Mouse (Mus musculus): ENCODE measurements around the gene Smg8. TPM values are rescaled to one million over a fixed set of nuclear protein-coding genes. Genes with fewer than 3 reads are reported as not detected.
A peak's percentile ranks its signal among the peaks of the same experiment; 100 is the strongest.

Smg8 gene
- total RNA-seq (2021), result 1 to 10 TPM; 6.8 to 7.9 TPM
- long read RNA-seq, experiment 1, partial matches to known transcripts, result 1 of 2 reads
- long read RNA-seq, experiment 1, other reads (novel, unspliced or antisense), result 0 of 2 reads
- long read RNA-seq, experiment 2, partial matches to known transcripts, result 4 of 5 reads
- long read RNA-seq, experiment 2, other reads (novel, unspliced or antisense), result 0 of 5 reads

DNA sequence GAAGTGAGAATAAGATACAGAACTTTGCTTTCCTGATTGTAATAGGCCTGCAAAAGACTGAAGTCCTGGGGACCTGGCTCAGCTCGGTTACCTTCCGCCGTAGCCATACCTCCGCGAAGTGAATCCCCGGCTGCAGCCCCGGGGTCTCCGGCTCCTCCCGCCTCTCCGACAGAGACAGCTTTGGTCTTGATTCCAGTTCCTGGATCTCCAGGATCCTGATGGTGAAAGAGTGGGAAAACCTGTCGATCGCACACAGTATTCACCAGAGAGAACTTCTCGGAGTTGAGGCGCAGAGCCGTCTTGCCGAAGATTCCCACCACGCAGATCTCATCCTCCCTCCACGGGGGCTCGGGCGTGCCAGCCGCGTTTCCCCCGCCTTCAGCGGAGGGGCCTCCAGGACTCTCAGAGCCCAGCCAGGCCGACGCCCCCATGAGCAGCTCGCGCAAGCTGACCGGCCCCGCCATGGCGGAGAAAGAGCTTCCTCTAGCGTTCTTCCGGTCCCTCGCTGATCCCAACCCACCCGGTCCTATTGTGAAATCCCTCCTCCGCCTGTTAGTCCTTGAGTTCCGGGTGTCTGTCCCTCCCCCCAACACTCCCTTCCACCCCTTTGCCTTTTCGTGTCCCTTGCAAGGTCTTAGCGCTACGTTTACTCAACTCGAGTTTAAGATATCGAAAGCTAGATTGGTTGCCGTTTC is at the start of gene Smg8:
Gene Smg8, minus strand, starts transcription at position 485 of the 695 bp plus-strand sequence.
- intact Hi-C loops (cut with DNase I), result no loop called here
- peak; percentile 68 to 69 for DNase-seq

DNA sequence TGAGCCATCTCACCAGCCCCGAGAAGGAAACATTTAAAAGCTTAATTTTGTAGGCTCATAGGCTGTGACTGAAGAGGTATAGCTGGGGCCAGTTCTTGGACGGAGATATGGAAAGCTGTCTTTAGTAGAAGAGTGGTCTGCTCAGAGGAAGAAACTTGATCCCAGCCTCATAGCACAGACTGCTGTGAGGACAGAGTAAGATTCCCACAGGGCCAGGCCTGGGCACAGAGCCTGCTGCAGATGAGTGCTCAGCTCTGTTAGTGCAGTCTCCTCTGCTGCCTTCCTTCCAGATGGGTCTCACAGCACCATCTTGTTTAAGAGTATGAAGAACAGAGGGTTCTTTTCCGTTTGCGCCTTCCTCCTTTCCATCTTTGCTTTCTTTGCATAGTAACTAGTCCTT is 49.7 kb upstream of the Smg8 start:
- peak in 1 of 2 experiments; percentile 13 for DNase-seq
- intact Hi-C loops (cut with DNase I), result no loop called here

DNA sequence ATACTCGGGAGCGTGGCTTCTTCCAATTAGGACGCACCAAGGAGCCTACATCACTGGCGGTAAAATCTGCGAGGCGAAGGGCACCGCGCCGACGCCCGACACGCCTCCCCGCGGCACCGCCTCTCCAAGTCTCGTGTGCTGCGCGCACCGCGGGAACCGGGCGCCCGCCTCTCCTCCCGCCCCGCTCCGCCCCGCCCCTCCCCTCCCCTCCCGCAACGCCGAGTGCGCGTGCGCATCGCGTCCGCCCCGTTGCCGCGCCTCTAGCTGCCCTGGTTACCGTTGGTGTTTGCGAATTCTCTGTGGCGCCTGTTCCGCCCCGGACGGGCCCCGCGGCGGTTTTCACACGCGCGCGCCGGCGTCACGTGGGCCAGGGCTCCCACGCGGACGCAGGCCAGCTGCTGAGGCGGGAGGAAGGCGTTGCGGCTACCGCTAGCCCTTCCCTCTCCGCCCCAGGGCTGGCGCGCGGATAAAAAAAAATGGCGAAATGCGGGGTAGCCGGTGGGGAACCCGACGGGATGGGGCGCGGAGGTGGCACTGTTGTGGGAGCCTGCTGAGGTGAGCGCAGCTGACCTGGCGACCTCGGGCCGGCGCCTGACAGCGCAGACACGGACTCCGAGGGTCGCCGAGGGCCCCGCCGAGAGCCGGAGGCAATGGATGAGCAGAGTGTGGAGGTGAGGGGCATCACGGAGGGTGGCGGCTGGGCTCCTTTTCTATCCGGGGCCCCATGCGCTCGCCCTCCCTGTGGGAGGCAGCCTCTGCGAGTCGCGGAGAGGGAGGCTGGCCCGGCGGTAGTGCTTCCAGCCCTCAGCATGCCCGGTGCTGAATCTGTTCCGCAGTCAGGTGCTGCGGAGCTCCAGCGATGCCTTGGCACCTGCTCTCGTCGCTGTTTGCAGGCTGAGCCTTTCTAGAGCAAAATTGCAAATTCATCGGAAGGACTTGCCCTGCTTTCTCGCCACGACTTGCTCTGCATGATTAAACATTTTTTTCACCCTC is 40.5 kb upstream of the Smg8 start, which contains the start of gene Trim37:
Gene Trim37, plus strand, starts transcription at position 254 of the 993 bp plus-strand sequence.
- intact Hi-C loops (cut with DNase I), result no loop called here

DNA sequence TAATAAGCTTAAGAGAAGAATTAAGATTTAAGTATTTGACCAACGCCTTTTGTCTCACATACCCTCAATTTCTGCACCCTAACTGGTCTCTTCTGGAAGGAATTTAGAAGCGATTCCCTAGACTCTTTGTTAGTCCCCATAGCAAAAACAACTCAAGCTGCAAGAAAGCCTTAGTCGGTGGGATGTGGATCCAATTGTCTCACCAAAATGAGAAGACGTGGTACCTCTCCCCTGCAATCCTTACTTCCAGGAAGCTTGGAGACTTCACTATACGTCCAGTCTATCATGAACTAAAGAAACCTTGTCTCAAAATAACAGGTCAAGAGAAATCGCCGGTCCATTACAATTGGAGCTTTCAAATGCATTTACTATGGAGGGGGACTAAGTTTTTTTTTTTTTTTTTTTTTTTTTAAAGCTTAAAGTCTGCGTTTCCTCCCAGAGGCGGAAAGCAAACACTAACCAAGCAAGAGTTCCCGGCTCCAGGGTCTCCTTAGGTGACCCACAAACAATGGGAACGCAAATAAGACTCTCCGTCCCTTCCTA is 39.8 kb upstream of the Smg8 start:
- intact Hi-C loops (cut with DNase I), result no loop called here
- DNase-seq, result no peak

More for the DNA sequence above, 40.5 kb upstream of the Smg8 start, which contains the start of gene Trim37:
- DNase-seq, result peak; percentile 73 to 77

DNA sequence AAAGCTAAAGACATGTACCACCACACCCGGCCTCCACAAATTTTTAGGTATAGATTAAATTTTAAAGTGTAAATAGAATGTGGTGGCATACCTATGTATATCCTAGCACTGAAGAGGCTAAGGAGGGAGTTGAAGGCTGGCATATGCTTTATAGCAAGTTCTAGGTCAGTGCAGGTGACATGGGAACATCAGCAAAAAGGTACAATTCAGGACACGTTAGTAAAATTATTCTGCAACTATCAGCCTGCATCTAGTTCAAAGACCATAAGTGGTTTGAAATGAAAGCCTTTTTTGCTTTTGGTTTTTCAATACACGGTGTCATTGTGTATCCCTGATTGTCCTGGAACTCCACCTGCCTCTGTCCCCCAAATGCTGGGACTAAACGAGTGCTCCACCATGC is 39.0 kb upstream of the Smg8 start:
- intact Hi-C loops (cut with DNase I), result no loop called here
- DNase-seq, result no peak

DNA sequence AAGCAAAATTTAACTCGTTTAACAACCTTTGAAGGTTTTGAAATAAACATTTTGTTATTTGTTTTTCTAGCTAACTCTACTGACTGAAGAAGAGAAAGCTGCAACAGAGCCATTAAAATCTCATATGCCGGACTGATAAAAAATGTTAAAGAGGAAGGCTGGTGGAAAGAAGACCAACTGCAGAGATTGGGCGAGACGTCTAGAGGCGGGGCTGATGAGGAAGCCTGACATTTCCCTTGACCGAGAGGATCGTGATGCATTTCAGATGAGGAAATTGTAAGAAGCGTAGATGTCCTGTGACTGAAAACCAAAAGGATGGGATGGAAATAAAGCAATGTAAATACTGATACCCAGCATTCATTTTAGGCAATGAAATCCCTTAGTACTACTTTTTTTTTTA is 35.3 kb upstream of the Smg8 start:
- no peak for DNase-seq
- intact Hi-C loops (cut with DNase I), result no loop called here

DNA sequence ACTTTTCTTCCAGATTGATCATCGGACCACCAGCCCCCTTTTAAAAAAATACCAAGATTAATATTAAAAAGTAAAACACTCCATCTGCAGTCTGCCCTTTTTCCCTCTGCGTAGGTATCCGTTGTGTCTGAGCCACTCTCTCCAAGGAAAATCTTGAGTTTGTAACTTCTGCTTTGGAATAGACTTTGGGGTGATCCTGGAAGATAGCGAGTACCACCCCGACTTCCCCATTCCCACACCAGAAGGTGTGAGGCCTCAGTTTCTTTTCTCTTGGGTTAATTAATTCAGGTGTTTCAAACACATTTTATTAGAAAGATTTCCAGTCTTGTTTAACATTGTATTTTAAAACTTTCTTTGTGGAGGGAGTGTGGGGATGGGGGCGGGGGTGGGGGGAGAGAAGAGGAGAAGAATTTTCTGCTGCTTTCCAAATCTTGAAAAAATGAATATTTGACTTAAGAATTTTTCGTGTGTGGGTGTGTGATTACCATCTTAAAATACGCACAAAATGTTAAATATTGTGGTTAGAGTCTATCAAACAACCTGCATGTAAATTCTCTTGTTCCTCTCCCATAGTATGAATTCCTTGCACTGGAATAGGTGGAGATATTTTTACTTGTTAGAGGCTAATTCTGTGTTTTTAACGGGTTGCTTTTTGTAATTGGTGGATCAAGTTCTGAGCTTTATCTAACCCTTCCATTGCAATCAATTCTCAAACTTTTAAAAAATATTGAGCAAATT is 23.8 kb upstream of the Smg8 start:
- no peak for DNase-seq
- intact Hi-C loops (cut with DNase I), result no loop called here

DNA sequence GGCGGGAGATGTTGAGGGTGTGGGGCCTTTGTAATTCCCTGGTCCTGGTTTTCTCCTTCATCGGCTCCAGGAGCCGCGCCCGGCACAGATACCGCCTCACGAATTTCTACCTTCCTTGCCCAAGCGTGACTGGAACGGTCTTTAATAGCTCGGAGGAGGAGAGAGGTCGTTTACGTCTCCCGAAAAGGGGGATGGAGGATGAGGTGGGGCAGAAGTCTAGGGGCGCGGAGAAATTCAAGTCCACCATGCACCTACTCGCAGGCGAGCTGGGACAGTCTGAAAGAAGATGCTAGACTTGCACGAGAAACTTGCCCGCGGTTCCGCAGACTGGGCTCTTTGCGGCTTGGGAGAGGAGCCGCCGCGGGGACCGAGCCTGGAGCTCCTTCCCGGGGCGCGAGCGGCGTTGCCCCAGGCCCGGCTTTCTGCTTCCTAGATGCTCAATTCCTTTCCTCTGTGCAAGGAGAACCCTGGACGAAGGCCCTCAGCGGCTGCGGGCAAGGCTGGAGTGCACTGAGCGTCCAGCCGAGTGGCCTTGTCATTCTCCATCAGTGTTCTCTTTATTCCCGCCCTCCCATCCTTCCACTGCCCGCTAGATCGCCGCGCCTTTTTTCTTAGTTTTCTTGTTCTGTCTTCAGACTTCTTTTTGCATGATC is 23.1 kb upstream of the Smg8 start:
- intact Hi-C loops (cut with DNase I), result no loop called here
- no peak for DNase-seq

DNA sequence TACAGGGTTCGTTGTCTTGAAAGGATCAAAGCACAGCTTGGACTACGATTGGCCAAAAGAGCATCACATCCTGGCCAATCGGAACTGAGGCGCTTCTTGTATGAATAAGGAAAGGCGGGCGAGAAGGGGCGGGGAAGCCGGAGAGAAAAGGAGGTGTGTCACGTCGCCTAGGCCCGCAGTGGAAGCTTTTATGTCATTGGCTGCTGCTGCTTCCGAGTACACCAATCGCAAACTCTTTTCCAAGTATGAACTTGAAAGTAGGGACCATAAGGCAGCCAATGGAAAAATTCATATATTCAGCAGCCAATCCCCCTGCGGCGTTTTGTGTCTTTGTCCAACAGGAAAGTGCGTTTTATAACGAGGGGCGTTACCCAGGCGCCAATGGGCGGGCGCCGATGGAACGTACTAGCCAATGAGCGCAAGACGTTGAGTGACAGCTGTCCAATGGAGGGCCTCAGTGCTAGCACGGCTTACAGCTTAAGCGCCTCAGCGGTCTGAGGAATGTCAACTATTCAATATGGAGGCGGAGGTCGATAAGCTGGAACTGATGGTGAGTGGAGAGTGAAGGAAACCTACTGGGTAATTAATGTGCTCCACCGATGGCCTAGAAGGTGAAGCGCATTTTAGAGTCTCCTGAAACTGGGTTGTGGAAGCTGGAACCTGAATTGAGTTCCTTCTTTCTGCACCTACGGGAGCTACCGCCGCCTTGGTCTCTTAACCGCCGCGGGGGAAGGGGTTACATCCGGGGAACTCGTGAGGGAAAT is 22.4 kb upstream of the Smg8 start, which contains the start of gene Ska2:
Gene Ska2, plus strand, starts transcription at position 480 of the 764 bp plus-strand sequence.
- intact Hi-C loops (cut with DNase I), result no loop called here
- DNase-seq, result peak; percentile 93

DNA sequence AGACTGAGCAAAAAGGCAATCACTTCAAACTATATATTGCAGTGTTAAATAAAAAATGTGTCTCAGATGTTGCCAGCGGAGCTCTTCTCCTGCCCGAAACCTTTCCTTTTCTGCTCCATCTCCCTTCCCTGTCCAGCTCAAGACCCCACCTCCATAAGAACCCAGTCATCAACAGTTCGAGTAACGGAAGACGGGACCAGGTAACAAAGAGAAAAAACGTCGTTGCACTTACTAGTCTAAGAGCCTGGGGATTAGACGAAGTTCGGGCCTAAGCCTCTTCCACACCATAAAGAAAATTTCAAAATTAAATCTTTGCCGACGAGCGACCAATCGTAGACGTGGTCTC is 21.8 kb upstream of the Smg8 start, which contains the start of gene Prr11:
Gene Prr11, minus strand, starts transcription at position 300 of the 346 bp plus-strand sequence.
- intact Hi-C loops (cut with DNase I), result no loop called here
- no peak for DNase-seq

DNA sequence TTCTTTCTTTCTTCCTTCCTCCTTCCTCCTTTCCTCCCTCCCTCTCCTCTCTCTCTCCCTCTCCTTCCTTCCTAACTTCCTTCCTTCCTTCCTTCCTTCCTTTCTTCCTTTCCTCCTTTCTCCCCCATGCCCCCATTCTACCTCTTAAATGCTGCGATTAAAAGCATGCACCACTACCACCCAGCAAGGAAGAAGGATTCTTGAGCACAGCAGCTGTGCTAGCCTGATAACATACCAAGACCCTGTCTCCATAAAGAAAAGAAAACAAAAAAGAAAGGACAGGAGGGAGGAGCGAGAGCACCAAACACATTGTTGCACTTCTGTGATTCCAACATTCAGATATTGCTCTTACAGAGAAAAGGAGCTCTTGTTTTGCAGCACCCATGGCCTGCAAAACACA is 568 bp upstream of the Smg8 start:
- no peak for DNase-seq
- intact Hi-C loops (cut with DNase I), result no loop called here

DNA sequence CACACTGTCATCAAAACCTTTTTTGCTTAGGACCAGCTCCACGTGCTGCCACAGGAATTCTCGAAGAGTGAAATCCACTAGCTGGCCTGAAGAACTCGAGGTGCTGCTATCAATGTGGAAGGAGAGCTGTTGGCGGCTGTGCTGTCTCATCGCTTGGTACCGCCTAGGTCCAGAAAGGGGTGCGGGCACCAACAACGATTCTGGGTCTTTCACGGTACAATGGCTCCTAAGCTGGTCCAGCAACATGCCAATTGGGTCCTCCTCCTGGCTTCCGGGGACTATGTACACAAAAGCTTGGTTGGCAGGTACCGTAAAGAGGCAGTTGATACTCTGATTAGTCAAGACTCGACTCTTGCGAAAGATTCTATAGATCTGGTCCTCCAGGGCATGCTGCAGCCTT is 1.1 kb downstream of the Smg8 start:
- intact Hi-C loops (cut with DNase I), result no loop called here
- no peak for DNase-seq

DNA sequence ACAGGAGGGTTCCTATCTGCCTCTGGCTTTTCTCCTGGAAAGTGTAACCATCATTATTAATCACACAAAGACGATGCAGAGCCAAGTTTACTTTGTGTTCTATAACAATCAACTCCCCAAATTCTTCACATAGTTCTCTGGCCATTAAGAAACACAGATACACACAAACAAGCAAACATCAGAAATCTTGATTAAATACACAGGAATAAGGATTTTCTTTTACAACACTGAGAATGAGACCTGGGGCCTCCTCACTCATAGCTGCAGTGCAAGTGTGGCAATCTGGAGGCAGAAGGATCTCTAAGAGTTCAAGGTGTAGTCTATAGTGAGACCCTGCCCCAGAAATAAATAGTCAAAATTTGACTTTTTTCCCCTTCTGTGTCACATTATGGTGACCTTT is 2.9 kb downstream of the Smg8 start:
- DNase-seq, result no peak
- intact Hi-C loops (cut with DNase I), result no loop called here

DNA sequence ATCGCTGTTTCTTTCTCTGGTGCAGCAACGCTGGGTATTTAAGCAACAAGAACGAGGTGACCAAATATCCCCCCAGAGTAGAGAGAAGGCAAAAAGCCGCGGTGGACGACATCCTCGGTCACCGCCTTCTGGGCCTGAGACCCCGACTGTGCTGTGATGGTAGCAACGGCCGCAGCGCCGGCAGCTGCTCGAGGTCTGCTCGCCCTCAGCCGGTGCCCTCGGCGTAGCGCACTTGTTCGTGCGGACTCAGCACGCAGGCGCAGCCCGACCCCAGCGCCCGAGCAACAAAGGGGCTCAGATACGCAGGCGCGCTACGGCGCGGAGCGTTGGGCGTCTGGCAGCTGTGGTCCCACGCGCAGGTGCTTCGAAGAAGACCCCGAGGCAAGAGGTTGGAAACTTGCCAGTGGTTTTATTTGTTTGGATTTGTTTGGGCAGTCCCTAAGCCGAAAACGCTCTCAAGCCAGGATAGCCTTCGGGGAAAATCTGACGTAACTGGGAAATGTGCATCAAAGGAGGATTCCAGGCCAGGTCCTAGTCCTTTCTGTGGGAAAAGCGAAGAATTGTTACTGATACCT is 12.6 kb downstream of the Smg8 start, which contains the start of gene Gdpd1:
Gene Gdpd1, minus strand, starts transcription at position 197 of the 575 bp plus-strand sequence.
- intact Hi-C loops (cut with DNase I), result no loop called here
- peak; percentile 68 to 73 for DNase-seq

DNA sequence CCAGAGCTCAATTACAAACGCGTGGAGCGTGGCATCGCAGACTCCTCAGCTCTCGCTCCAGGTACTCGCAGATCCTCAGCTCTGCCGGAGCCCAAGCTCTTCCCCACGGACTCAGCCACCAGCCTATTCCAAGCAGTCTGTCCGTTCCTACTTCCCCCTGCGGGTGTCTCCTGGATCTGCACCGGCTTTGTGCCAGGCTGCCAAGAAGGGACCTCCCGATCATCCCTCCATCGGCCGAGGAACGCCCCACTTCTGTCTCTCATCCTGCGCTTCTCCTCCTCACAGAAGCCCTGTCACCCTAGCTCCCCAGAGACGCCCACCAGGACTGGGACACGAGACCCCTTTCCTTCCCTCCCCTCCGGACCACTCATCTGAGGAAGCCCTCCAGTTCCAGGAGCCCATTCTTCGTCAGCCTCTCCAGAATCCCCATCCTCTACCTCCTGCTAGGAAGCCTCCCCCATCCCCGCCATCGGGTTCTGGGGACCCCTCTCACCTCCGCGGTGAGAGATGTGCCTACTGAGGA is 13.2 kb downstream of the Smg8 start:
- intact Hi-C loops (cut with DNase I), result no loop called here
- peak; percentile 26 to 42 for DNase-seq

DNA sequence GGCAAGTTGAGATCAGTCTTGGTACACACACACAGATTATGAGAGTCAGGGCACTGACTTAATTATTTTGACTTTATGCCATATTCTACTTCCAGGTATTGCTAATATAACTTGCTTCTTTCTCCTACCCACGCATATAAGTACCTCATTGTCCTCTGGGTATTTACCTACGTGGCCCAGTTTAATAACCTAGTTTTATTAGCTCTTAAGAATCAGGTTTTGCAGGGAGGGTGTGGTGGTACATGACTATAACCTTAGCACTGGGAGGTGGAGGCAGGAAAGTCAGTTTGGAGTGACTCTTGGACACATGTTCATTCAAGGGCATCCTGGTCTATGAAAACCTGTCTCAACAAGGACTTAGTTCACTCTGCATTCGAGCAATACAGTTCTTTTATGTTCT is 24.5 kb downstream of the Smg8 start:
- intact Hi-C loops (cut with DNase I), result no loop called here
- no peak for DNase-seq

DNA sequence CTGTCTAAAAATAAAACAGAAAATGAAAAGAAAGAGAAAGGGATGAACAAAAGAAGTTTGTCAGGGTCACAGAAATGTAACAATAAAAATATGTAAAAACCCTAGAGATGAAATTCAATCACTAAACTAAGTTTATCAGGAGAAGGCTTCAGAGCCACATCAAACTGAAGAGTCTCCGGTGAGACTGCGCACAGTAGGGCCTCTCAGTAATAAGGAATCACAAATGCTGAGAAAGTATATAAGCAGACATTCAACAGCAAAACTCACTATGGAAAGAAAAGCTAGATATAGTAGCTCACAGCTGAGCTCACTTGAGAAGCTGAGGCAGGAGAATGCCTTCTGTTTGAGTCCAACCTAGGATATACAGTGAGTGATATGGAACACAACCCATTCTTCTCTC is 26.2 kb downstream of the Smg8 start:
- intact Hi-C loops (cut with DNase I), result no loop called here
- DNase-seq, result no peak

DNA sequence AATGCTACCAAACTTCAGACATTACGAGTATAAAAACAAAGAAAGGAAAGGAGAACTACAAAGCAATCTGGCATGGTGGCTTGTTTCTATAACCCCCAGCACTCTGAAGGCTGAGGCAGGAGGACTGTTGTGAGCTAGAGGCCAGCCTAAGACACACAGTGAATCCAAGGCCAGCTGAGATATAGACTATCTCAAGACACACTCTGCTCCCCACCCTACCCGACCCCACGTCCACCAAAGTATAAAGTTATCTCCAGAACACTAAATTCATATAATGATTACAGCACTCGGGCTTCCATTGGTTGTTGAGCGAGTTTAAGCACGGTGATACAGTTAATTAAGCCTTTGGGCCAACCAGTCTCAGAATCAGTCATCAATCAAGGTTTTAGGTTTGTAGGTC is 30.3 kb downstream of the Smg8 start:
- intact Hi-C loops (cut with DNase I), result no loop called here
- DNase-seq, result no peak
